Mouse (Mus musculus) cerebellum, adult 9-10 months (tissue): ENCODE data around the gene Phf3.
"Not testable (repeated sequence)": the region's sequence is repeated elsewhere in the genome, so short reads cannot be mapped to it uniquely, and the experiment has no call there.

Experiments
- DNase-seq: peaks from one replicate; pipeline ENCODE4 v3.0.0; 2022

Gene Phf3

DNA sequence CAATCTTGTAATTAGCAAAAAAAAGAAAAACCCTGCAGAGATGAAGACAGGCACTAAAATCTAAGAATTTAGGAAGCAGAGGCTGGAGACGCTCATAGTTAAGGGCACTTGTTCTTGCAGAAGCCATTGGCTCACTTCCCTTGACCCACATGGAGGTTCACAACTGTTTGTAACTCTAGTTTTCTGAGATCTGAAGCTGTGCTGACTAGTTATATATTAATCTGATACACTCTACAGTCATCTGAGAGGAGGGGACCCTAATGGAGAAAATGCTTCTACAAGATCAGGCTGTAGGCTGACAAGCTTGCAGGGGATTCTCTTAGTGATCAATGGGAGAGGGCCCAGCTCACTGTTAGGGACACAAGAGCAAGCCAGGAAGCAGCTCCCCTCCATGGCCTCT is 58.1 kb downstream of the Phf3 start:
- no peak for DNase-seq

DNA sequence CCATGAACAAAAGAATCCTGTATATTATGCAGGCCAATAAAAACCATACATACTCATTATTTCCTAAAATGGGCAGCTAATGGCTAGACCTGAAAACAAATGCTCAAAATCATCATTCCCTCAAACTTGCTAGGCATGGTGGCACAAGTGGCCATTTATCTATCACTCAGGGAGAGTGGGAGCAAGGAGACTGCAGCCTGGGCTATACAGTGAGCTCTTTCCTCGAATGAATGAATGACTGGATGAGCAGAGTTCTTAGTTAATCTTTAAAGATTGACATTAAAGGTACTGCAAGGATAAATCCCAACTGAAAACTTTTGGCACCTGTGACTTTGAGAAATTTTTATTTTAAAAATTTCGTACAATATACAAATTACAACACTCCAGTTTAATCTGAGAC is 58.7 kb downstream of the Phf3 start:
- no peak for DNase-seq

DNA sequence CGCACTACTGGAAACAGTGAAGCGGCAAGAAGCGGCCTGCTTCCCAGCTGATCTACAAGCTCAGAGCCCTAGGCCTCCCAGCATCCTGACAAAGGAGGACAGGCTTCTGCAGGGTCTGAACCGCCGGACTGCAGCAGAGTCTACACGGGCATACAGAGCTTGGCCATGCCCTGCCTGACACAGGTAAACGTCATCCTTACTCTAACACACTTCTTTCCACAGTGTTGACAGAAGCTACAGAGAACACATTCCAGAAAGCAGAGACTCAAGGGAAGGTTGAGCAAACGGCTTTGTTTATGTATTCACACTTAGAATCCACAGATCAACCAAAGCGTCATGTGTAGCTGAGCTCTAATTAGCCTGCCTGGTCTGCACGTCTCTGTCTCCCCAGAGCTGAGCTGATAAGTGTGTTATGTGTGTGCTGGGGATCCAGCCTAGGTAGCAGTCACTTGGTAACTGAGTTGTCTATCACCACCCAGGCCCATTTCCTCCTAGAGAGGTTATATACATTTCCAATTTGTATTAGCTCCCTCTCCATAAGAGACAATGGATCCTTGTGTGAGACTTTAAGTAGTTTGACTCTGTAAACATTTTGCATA is 65.5 kb downstream of the Phf3 start:
- no peak for DNase-seq

DNA sequence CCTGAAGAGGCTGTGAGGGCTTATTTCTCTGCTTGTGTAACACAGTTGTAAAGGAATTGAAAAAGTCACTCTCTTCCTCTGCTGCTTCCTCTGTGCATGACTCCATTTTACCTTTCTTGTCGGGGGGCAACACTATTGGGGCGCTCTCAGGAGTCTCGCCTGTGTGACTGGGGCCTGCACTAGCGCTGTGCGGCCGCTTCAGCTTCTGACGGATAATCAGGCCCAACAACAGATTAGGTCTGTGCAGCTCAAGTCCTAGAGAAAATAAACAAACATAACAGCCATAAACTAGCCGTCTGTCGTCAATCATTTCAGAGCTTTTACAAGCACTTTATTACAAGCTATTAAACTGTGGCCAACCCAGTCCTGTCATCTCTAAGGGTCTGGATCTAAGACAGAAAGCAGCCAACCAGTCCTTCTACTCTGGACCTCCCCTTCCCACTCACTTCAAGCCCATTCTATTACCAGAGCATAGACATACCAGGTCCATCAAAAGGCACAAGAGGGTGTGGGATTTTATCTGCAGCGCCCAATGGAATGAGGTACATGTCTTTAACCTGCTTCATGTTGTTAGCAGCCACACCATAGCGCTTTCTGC is 67.9 kb downstream of the Phf3 start:
- DNase-seq, result no peak

DNA sequence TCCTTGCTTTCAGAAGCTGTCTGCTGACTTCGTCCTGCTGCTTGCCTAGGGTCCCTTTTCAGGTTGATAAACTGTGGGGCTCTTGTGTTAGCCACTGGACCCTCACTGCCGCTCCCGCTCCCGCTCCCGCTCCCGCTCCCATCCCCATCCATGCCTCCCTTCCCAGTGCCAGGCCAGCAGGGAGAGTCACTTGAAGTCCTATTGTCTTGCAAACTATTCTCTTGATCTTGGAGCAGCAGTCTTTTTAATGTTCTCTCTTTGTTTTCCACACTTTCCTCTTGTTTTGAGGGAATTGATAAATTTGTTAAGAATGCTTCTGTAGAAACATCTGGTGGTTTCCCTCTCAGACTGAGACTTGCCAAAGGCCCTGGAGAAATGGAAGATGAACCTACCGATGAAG is 68.8 kb downstream of the Phf3 start:
- DNase-seq, result no peak

DNA sequence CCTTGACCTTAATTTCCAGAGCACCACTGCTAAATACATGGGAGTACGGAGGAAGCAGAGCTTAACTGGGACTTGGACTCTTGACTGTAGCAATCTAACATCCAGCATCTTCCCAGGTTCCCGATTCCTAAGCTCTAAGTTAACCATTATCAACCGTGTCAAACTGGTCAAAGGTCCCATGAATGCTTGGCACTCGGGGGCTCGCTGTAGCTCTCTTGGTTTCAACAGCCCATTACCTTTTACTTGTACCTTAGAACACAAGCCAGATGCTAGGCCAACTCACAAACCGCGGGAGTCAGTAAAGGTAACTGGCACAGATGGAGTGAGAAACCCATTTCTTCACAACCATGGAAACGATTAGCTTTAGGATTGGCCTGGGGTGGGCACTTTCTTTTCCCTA is 71.8 kb downstream of the Phf3 start:
- no peak for DNase-seq

DNA sequence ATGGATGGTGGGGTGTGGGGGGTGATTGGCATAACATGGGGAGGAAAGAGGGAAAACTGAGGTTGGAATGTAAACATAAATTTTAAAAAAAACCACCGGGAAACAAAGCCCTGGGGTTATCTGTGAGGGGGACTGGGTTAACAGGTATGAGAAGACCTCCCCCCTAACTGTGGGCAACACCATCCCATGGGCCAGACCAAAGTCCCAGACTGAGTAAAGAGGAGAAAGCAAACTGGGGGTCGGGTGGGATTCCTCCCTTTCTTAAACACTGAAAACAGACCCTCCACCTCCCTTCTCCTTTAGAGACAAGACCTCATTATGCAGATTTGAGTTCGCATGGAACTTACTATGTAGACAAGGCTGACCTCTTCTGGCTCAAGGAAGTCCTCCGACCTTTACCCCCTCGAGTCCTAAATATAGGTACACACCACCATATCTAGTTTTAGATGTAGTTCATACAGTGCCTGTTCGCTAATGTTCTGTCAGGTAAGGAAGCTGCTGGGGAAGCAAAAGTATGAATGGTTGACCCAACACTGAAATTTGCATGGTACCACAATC is 74.4 kb downstream of the Phf3 start:
- no peak for DNase-seq

DNA sequence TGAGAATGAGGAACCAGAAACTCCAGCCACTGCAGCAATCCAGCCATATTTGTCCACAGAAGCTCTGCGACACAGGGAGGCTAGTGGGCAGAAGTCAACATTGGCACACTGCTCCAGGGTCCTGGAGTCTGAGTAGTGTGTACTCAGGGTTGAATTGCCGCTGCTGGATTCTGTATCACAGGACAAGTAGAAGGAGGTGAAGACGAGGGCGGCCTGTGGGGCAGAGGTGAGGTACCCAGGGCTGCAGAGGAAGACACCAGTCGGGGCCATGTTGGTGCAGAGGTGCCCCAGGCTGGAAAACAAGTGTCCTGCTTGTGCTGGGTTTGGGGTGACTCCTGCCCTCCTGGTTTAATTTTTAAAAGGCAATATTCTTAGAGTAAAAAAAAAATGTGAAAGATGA is 79.1 kb downstream of the Phf3 start:
- no peak for DNase-seq

DNA sequence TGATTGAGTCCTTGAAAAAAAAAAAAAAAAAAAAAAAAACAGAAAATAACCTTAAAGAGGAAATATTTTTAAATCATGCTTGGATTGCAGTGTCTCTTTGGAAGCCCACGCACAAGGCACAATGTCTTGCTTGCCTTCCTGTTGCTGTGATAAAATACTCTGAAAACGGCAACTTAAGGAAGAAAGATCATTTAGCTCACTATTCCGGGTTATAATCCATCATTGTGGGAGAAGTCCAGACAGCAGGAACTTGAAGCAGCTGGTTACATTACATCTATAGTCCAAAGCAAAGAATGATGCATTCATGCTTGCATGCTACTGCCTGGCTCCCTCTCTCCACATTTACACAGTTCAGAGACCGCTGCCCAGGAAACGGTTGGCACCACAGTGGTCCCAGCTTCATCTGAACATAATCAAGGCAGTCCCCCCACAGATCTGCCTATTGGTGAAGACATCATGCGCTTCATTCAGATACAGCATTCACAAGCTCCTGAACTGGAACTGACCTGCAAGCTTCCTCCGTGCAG is 80.3 kb downstream of the Phf3 start:
- DNase-seq, result no peak

DNA sequence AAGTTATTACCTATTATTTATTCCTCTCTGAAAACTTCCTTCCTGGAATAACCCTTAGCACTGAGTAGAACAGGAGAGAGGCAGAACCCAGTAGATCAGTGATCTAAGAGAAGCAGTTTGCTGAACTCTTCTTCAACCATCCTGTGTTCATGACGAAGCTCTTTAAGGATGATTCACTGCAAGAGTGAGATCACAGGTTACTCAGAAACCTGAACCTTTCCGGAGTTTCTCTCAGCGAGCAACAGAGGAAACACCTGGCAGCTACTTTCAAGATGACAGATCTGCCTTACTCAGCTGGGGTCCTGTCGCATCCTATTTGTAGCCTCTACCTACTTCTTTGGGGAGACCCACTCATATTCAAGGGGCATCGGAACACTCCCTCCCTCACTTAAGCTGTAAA is 80.8 kb downstream of the Phf3 start:
- DNase-seq, result no peak

DNA sequence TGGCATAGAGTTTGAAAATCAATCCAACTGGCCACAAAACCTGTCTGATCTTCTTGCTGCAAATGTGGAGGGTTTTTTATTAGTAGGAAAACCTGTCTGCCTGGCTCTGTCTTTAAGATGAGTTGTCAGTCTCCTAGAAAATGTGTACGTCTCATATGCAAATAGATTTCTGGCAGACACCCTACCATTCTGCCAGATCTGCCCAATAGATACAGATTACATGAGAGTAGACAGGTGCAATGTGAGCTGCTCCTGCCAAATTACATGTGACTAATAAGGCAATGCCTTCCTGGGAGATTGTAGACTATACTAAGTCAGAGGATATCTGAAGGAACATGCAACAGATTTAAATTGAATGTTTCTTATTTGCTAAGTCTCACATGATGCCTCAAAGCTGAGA is 83.5 kb downstream of the Phf3 start:
- no peak for DNase-seq

DNA sequence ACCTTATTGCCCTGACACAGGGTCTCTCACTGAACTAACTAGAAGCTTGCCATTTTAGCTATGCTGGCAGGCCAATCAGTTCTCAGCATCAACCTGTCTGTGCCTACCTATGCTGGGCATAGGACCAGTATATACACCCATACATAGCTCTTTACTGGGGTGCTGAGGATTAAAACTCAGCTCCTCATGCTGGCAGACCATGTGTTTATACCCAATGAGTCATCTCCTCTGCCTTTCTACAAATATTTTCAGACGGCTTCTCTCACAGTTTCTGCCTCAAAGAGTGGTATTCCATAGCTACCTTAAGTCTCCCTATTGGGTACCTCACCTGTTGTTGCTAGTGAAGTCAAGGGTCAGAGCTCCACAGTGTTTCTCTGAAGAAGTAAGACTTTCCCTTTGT is 84.0 kb downstream of the Phf3 start:
- DNase-seq, result no peak

DNA sequence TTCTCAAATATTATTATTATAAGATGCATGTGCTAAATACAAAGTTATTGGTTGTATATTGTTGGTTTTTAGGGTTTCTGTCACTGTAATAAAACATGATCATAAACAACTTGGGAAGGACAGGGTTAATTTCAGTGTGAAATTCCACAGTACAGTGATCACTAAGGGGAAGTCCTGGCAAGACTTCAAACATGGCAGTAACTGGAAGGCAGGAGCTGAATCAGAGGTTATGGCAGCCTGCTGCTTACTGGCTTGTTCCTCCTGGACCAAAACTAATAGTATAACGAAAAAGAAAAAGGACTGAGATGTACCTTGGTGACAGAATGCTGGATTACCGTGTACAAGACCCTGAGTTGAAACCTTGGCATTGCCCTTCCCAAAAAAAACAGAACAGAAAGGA is 84.7 kb downstream of the Phf3 start:
- no peak for DNase-seq

DNA sequence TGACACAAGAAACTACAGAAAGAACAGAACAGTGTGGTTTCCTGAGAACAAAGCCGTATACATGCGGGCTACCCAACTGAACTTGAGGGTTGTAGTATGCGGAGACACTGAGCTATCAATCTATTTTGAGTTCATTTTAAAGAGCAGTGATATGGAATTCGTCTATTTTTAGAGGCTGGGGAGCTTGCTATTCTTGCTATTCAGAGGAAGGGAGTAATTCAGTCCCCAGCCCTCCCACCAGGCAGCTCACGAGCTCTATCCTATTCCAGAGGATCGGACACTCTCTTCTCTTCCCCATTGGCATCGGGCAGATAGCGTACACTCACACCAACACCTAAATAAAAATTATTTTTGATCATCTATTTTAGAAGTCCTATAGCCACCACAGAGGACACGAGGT is 87.1 kb downstream of the Phf3 start:
- no peak for DNase-seq

DNA sequence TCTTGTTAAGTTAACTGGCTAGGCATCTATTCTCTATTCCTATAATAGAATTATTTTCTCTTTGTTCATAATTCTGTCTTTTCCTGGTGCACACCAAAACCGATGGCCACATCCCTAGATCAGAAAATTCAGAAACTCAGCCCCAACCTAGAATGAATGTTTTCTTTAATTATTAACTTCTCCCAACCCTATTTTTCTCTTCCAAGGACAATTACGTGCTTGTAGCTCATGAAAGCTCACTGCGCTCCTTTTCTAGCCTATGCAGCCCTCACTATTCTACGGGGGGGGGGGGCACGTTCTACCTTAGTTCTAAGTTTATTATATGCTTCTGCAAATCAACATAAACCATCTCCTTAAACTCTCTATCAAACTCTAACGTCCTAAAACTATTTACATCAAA is 90.0 kb downstream of the Phf3 start:
- no peak for DNase-seq

DNA sequence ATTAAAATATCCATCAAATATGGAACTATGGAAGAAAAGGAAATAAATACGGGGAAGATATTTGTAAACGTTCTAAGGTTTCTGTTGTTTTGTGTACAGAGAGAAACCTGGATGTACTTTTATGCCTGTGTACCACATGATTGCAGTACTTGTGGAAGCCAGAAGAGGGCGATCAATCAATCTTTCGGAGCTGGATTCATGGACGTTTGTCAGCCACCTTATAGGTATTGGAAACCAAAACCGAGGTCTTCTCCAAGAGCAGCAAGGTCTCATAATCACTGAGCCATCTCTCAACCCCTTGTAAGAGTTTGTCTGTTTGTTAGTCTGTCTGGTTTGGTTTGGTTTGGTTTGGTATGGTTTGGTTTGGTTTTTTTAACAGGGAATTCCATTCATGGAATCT is 93.4 kb downstream of the Phf3 start:
- peak; percentile 19 for DNase-seq

DNA sequence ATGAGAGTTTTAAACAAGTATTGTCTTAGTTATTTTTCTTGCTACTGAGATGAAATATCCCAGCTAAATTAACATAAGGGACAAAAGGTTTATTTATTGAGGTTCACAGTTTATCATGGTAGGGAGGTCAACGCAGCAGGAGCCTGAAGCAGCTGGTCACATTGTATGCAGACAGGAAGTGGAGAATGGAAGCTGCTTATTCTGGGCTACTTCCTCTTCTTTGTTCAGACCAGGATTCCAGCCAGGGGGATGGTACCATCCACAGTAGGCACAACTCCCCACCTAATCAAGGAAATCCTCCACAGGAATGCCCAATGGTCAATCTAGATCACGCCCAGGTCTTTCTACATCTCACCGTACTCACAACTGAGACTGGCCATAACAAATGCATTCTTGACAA is 94.2 kb downstream of the Phf3 start:
- DNase-seq, result no peak

DNA sequence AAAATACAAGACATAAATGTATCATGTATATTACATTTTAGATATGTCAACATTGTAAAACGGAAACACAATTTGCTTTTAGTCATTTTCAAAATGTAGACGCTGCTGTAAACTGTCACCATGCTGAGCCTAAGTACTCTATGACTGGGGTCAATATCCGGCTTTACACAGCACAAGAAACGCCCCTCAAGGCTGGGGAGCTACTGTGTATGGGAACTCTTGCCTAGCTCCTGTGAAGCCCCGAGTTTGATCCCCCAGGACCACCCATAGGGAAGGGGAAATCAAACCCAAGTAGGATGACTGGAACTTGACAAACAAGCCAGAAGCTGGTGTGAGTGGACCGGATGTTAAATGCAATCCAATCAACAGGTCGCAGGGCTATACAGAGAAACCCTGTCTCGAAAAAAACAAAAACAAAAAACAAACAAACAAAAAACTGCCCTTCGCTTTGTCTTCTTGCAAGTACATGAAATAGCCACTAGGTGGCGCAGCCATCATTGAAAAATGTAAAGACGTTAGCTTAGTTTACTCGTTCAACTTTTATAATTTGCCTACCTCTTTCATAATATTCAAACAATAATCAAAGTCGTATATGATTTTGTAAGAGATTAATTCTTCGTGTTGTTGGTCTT is 95.2 kb downstream of the Phf3 start:
- peak; percentile 22 for DNase-seq

DNA sequence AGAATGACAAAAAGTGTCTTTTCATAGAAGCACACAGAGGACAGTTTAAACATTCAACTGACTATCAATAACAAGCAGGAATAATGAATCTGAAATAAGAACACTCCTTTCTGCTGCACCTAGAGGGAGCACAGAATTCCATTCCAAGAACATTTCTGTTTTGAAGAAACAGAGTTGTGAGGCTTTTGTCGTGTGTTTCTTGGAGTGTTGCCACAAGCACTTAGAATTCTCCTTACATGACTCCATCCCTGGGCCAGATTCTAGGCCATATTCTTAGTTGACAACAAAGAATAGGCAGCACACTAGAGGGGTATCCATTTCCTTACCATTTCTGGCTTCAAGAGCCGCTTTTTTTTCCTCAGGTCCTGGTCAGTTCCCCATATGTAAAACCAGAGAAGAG is 97.5 kb downstream of the Phf3 start:
- DNase-seq, result no peak

DNA sequence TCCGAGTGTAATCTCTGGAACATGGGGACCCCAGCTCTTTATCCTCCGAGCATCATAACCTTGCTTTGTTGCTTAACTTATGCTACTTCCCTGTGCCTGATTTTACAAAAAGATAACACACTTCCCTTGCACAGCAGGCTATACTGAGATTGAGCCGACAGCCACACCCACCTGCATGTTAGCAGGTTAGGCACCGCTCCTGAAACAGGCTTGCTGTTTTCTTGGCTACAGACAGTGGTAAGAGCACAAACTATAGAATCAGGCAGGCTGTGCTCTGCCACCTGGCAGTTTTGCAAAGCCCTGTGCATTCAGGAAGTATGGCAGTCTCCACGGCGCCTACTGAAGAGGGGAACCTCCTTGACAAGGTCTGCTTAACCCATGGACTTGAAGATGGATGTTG is 100.1 kb downstream of the Phf3 start:
- DNase-seq, result no peak

DNA sequence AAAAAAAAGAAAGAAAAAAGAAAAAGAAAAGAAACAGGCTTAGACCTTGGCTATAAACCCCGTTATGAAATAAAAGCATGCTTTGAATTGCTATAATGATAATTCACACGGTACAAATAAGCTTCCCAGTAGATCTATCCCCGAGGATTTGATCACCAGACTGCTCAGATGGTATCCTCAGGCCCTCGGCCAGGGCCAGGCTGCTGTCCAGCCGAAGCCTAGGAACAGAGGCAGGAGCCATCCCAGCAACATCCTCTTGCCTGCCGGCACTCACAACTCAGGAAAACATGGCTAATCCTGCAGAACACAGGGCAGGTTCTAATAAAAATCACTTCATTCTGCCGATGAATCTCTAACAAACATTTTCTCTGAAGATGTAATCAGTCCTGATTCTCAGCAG is 100.9 kb downstream of the Phf3 start:
- DNase-seq, result no peak

DNA sequence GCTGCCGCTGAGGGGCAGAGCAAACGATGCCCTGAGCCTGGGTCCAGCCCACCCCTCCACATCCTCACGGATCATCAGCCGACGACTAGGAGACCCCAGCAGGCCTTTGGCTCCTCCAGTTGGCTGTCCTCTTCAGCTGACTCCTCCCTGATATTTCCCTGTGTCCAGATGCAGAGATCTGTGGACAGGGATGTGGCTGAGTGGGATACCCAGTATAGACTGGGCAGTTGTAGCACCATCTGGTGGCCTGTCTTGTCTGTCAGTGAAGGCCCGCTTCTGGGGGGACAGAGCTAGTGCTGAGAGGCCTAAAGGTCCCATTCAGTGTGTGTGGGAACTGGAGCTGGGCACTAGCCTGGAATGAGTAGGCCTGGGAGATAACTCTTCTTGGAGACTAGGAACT is 101.9 kb downstream of the Phf3 start:
- no peak for DNase-seq

DNA sequence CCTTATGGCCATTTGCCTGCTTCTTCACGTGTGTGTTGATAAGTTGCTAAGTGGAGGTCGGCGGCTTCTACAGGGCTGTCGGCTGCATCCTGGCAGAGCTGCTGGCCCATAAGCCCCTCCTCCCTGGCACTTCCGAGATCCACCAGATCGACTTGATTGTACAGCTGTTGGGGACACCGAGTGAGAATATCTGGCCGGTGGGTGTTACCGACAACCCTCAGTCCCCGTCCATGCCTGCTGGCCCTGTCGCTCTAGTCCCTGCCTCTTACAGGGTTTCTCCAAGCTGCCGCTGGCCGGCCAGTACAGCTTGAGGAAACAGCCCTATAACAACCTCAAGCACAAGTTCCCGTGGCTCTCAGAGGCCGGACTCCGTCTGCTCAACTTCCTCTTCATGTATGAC is 103.1 kb downstream of the Phf3 start:
- not testable (repeated sequence) for DNase-seq

DNA sequence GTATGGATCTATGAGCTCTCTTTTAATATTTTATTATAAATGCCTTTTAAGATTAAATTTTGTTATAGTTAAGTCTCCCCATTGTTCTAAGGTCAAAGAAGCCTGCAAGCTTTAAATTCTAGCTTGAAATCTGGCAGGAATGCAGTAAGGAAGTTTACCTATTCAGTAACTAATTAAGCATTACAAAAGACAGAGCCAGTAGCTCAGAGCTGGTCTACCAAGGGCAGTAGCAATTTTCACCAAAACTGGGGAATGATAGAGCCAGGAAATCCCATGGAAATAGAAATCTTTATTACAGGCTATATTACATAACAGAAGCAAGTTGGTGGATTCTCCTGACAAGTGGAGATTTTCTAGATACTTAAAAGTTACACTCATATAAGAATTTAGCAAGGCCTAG is 116.9 kb downstream of the Phf3 start:
- DNase-seq, result no peak
